Mouse (Mus musculus): ENCODE data around the gene Cyp2c40.
"Not testable (repeated sequence)": the region's sequence is repeated elsewhere in the genome, so short reads cannot be mapped to it uniquely, and the experiment has no call there.

Gene Cyp2c40

DNA sequence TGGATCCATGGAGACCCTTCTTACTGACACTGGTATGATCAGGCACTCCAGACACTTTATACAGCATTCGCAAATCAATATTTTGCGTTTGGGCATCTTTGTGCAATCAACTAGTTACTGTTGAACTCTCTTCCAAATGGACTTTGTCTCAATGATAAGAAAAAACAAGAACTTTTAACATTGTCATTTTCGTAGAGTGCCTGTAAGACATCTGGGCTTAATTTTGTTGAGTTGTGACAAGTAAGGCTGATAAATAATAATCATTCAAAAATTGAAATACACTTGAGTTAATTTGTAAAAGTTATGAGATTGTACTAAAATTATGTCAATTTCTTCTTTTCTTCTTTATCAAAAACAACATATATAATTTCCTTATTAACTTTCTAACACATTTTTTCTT is at the start of gene Cyp2c40:
Gene Cyp2c40 (minus strand): TSS at position 101 of the 400 bp plus-strand sequence.
- DNase-seq (ENCODE audit: extremely low read depth, insufficient read length, low spot score): not testable (repeated sequence)

DNA sequence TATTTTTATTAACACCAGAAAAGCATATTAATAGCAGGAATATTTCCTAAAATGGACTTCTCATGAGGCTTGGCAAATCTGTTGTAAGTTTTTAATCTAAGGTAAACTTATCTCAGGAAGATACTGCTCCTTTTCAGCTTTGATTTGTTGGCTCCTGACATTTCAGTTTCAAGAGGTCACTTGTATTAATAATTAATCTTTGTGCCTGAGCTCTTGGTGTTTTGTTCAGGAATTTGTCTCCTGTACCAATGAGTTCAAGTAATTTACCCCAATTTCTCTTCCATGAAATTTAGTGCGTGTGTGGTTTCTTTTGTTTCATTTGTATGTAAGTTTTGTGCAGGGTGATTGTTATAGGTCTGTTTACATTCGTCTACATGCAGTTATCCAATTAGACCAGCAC is 8.3 kb upstream of the Cyp2c40 start:
- DNase-seq (ENCODE audit: extremely low read depth, insufficient read length, low spot score): not testable (repeated sequence)

DNA sequence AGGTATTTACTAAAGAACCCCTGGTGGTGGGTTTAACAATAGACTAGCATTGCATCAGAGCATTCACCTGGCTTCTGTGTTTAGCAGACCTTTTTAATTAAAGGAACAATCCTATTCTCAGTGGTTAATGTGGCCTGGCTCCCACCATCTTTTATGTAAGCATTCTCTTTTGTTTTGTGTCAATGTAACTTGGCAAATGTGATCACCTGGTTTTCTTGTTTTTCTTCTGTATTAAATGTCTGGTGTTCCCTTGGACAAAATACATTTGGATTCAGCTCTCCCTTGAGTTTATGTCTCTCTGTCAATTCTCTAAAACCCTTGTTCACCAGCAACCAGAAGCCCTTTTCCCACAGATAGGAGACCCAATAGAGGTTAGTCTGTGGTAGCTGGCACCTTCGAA is 3.8 kb upstream of the Cyp2c40 start:
- DNase-seq (ENCODE audit: extremely low read depth, insufficient read length, low spot score): not testable (repeated sequence)

DNA sequence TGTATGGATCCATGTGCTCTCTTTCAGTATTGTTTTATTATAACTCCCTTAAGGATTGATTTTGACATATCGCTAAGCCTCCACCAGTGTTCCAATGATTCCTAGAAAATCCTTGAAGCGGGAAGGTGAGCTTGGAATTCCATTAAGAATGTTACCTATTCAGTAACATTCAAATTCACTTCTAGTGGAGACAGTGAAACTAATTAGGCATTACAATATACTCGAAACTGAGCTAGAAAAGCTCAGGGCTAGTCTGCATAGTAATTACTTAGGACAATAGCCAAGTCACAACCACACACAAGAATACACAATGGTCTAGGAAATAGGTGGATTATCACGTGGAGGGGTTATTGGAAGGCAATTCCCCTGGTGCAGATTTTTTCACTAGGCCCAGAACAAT is 3.4 kb upstream of the Cyp2c40 start:
- DNase-seq (ENCODE audit: extremely low read depth, insufficient read length, low spot score): not testable (repeated sequence)

DNA sequence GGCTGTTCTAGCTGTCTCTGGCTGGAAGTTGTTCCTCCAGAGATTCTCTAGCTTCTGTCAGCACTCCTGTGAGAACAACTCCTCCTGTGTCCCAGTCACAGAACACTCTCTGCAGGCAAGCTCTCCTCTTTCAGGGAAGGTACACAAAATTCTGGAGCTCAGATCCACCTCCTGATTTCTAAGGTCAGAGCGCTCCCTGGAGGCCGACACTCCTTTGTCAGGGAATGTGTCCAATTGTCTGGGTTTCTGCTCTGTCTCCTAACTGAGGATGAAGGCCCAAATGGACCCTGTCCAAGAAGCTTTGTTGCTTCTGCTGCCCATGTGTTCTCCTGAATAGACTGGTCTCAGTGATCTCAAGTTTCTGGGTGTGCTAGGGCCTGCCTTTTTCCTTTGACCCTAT is 27.2 kb downstream of the Cyp2c40 start:
- not testable (repeated sequence) for DNase-seq (ENCODE audit: extremely low read depth, insufficient read length, low spot score)

DNA sequence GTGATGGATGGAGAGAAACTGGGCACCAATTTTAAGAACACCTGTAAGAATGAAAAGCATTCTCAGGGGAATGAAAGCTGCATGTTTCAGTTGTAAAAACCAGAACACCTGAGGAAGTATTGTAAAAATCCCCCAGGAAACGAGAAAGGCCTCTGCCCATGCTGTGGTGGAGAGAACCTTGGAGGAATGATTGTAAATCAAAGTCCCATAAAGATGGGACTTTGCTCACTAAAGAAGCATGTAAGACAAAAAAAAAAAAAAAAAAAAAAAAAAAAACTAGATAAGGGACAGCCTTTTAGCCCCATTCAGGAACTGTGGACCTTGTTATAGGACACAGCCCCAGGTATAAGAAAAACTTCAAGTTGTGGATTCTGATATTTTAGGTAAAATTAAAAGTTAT is 67.3 kb downstream of the Cyp2c40 start:
- DNase-seq (ENCODE audit: extremely low read depth, insufficient read length, low spot score): no peak

DNA sequence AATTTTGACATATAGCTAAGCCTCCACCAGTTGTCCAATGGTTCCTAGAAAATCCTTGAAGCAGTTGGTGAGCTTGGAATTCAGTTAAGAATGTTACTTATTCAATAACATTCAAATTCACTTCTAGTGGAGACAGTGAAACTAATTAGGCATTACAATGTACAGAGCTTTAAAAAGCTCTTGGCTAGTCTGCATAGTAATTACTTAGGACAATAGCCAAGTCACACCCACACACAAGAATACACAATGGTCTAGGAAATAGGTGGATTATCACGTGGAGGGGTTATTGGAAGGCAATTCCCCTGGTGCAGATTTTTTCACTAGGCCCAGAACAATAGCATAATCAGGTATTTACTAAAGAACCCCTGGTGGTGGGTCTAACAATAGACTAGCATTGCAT is 68.3 kb downstream of the Cyp2c40 start:
- DNase-seq (ENCODE audit: extremely low read depth, insufficient read length, low spot score): not testable (repeated sequence)

DNA sequence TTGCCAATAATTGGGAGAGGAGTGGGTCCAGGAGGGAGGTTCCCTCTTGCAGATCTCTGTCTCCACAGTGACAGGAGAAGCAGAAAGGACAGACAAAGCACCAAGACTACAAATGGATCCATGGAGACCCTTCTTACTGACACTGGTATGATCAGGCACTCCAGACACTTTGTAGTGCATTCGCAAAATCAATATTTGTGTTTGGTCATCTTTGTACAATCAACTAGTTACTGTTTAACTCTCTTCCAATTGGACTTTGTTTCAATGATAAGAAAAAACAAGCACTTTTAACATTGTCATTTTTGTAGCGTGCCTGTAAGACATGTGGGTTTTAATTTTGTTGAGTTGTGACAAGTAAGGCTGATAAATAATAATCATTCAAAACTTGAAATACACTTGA is 71.7 kb downstream of the Cyp2c40 start, which contains the start of gene Cyp2c68:
Gene Cyp2c68 (minus strand): TSS at position 135 of the 400 bp plus-strand sequence.
- no peak for DNase-seq (ENCODE audit: extremely low read depth, insufficient read length, low spot score)
